Mouse (Mus musculus): ENCODE results near the gene Itgb3bp.

Gene Itgb3bp

DNA sequence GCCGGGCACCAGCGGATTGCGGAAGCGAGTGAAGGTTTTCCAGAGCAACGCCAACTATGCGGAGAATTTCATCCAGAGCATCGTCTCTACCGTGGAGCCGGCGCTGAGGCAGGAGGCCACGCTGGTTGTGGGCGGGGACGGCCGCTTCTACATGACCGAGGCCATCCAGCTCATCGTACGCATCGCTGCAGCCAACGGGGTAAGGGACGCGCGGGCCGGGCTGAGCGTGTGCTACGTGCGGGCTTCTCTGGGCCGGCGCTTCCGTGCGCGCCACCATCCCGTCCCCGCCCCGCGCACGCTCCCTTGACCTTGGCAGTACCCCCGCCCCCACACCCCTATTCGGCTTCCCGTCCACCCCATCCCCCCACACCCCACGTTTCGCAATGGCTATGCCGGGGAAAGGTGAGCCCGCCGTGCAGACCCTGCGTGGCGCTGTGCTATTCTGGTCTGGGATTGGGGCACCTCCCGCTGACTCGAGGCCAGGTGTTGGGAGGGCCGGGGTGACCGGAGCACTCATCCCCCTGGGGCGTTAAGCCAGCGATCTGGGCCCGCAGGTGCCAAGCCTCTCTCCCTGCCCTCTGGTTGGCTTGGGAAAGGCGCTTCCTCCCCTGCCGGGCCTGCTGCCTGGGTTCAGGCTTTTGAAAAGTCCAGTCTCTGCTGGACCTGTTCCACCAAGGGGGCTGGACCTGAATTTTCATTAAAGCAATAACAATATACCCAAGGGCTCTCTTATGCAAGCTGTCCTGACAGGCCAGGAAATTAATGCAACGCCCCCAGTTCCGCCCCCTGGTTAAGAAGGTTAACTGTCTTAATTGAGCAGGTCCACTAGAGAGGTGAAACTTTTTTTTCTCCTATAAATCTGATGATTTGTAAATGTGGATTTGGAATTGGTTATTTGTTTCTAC lies at the start of gene Itgb3bp:
Gene Itgb3bp, minus strand, starts transcription at position 201 of the 905 bp plus-strand sequence.
- DNase-seq (ENCODE audit: low spot score in 2 of 2), result peak; percentile 69 to 70

DNA sequence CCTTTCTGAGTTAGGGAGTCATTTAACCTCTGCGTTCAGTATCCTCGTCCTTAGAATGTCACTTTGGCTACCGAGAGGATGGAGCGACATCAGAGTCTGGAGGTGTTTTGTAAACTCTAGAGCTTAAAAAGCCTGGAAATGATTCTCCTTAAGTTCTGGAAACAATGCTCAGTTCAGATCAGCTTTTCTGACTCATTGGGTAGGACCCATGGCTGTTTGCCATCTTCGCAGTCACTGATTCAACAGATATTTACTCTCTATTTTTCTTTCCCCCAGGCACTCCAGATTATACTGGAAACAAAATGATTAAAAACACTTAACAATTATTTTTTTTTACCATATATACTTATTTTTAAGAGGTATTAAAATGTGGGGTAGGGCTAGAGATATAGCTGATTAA lies 49.7 kb upstream of the Itgb3bp start:
- DNase-seq (ENCODE audit: low spot score in 2 of 2), result no peak

DNA sequence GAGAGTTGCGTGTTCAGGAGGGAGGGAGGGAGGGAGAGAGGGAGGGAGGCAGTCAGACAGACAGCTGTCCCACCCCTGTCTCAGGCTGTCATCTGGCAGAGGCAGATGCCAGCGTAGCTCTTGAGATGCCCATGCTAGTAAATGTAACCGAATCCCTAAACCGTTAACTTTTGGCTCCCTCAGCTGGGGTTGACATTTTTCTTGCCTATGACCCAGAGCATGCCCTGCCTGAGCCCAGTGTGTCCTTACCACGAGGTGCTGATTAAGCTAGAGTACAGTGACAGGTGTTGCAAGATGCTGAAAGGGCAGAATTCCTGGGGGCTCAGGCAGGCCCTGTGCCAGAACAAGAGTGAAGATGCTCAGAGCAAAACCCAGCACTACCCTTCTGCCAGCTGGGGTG lies 44.8 kb upstream of the Itgb3bp start:
- DNase-seq (ENCODE audit: low spot score in 2 of 2), result no peak

DNA sequence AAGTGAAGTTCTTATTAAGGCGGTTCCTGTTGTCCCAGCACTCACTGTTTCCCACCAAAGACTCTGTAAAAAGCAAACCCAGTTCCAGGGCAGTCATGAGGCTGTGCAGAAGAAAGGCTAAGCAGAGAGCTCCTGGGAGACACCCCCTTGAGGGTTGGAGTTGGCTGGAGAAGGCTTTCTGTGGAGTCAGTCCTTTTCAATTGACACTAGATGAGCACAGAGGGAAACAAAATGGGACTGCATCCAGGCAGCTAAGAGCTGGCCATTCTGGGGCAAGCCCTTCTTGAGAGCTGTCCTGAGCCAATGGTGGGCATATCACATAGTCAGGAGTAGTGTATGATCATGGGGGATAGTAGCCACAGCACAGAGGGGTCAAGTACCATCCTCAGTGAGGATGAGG lies 44.3 kb upstream of the Itgb3bp start:
- no peak for DNase-seq (ENCODE audit: low spot score in 2 of 2)

DNA sequence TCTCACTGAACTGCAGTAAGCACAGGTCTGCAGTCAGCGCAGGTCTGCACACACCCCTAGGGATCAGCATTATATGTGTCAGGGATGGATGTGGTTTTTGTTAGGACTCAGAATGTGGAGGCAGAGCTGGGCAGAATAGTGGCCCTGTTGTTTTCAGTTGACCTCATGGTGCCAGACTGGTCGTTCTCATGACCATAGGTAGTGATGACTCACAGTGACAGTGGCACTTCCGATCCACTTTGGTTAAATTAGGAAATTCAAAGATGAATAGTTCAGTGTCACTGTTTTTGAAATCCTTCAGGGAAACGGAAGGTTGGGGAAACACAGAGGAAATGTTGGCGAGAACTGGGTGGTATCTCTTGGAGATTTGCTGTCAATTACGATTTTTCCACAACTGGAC lies 43.3 kb upstream of the Itgb3bp start:
- no peak for DNase-seq (ENCODE audit: low spot score in 2 of 2)

DNA sequence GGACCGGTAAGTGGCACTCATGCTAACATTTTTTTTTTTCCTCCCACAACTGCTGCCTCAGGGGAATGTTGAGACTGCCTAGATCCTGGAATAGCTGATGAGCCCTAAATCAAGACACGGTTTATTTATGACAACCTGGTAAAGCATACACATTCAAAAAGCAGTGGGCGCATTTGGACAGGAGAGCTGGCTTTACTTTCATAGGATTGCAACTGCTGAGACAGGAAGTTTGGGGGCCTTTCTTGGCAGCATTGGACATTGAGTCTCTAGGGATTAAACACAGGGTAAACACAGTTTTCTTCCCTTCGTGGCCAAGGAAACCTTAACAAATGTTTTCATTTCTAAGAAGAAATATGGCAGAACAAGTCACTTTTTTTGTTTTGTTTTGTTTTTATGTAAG lies 40.5 kb upstream of the Itgb3bp start:
- peak in 1 of 2 experiments; percentile 45 for DNase-seq (ENCODE audit: low spot score in 2 of 2)

DNA sequence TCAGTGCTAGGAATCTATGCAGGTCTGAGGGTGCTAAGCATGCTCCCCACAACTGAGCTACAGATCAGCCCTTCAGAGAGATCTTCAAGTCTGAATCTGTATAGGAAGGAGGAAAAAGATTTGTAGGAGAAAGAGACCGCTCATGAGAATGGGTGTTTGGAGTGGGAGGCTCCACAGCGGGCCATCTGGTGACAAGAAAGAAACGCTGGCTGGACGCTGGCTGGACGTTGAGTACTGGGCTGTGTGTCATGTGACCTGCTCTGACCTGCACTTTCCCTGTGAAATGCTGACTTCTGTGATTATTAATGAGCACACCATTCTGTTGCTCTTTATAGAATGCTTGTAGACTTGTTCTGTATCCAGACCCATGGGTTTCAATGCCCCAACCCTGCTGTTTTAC lies 39.7 kb upstream of the Itgb3bp start:
- peak; percentile 11 to 19 for DNase-seq (ENCODE audit: low spot score in 2 of 2)

DNA sequence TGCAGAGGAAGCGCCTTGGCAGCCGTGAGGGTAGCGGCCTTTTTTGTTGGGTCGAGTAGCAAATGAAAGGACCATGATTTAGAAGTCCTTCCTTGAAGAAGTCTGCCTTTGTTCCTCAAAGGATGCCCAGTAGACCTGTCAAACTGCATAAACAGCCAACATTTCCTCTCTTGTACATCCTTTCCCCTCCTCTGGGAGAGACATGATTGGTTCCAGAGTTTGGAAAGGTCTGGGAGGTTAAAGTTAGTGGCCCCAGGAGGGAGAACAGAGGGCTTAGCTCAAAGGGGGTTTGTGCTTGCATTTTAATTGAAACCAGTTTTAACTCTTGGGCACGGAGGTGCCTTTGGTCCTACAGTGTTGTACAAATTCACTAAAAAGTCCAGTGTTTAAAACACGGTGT lies 36.9 kb upstream of the Itgb3bp start:
- DNase-seq (ENCODE audit: low spot score in 2 of 2), result no peak

DNA sequence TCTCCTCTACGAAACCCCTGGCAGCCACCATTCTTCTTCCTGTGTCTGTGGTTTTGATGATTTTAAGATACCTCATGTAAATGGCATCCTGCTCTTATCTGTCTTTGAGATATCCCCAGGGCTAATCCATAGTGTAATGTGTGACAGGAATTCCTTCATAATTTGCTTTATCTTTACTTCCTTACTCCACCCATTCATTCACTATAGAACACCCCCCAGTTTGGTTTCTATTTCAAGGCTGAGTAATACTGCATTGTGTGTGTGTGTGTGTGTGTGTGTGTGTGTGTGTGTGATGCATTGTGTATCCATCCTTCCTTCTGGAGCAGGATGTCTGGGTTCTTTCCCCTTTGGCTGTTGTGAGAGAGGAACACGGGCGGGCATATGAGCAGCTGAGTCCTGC lies 29.7 kb upstream of the Itgb3bp start:
- DNase-seq (ENCODE audit: low spot score in 2 of 2), result no peak

DNA sequence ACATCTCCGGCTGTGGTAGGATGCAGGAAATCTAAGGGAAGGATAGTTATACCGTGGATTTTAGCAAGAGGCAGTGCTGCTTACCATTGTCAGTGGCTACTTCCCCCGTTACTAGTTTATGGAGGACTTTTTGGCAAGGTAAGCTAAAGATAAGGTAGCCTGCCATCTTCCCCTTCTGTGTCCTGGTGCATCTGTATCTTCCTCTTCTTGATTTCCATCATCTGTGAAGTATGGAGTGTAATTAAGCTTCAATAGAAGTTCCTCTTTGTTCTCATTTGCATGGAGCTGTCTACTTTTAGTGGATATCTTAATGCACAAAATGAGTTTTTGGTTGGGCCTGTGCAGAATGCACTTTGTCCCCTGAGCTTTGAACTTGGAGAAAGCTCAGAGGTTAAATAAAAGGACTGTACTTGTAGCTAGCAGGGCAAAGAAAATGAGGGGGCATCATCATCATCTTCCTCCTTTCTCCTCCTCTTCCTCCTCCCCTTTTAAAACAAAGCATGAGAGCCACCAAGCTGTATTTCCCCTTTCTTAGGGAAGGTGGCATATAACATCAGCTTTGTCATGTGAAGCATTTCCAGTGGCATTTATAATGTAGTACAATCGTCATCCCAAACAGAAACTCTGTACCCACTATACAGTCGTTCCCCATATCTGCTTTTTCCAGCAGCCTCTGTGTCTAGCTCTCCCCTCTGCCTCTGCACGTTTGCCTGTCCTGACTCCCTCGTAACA lies 28.6 kb upstream of the Itgb3bp start:
- no peak for DNase-seq (ENCODE audit: low spot score in 2 of 2)

DNA sequence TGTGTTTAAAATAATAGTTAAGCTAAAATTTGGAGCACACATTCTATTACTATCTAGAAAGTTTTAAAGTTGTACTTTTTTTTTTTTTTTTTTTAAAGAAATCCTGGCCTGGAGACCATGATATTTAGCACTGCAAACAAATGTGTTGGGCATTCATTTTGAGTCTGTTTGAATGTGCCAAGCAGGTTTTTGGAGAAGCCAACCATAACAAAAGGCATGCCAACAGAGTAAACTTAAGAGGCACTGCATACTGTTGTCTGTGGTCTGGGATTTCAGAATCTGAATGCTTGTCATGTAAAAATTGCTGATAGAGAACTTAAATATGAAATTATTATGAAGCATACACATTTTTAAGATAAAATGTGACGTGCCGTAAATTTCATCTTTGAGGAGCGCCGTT lies 27.6 kb upstream of the Itgb3bp start:
- no peak for DNase-seq (ENCODE audit: low spot score in 2 of 2)

DNA sequence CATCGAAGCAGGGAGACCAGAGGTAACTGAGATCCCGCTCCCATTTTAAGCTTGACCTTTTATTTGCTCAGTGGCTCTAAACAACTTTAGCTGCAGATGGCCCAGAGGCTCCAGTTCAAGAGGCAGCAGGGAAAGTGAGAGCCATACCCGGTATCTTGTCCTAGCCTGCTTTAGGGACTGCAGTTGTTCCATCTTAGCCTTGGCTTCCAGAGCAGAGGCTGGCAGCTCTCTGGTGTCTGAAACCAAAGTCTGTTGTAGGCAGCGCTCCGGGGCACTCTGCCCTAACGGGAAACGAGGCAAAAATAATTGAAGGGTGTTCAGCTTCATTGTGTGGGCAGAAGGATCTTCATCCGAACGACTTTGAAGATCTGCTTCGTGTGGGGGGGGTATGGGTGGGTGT lies 25.8 kb upstream of the Itgb3bp start:
- DNase-seq (ENCODE audit: low spot score in 2 of 2), result no peak

DNA sequence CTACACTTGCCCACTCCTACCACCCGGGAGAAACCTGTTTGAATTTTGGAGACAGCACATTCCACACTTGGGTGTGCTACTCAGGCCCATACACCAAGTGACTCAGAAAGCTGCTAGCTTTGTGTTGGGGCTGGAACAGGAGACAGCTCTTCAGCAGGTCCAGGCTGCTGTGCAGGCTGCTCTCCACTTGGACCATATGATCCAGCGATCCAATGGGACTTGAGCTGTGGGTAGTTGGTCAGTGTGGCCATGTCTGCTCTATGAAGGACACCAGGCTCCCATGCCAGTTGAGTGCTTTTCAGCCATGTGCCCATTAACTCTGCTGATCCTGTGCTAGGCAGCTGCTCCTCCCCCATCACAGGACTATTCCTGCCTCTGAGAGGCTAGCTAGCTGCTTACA lies 24.3 kb upstream of the Itgb3bp start:
- DNase-seq (ENCODE audit: low spot score in 2 of 2), result no peak

DNA sequence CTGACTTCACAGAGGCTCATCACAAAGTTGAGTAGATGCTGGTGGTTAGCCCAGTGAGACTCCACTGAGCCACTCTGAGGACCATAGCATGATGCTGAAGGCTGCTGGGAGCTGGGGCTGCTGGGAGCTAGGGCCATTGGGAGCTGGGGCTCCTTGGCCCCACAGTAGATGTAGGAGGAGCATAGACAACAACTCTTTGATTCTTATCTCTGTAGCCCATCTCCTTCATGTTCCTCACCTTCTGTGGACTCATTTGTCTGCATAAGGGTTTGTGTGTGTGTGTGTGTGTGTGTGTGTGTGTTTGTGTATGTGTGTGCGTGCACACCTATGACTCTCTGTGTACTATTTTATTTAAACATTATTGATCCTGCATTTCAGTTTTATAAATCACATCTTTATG lies 18.3 kb upstream of the Itgb3bp start:
- DNase-seq (ENCODE audit: low spot score in 2 of 2), result no peak

DNA sequence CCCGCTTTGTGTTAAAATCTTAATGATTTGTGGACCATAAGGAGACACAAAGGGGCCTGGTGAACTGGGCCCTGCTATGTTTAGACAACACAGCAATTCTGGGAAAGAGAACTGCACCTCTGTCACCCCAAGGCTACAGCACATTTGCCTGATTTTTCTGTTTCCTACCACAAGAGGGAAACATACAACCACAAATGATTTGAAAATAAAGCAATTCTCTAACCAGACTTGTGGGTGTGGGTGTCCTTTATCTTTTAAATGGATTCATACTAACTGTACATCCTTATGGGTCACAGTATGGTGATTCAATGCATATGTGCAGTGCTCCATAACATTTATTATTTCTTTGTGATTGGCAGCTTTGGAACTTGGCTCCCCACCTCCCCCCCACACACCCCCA lies 17.6 kb upstream of the Itgb3bp start:
- no peak for DNase-seq (ENCODE audit: low spot score in 2 of 2)

DNA sequence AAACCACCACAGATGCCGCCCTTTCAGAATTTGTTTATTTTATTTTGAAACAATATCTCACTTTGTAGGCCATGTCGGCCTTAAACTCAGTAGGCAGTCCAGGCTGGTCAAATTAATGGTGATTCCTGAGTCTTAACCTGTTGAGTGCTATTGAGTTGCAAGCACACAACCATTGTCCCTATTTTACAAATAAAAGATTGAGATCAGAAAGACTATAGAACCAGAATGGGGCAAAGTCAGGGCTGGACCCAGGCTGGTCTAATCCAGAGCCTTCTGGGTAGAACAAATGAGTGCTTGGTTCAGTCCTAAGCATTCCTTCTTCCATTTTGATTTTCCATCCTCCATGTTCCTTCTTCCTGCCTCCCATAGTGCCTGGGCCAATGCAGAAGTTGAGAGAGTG lies 16.9 kb upstream of the Itgb3bp start:
- no peak for DNase-seq (ENCODE audit: low spot score in 2 of 2)

DNA sequence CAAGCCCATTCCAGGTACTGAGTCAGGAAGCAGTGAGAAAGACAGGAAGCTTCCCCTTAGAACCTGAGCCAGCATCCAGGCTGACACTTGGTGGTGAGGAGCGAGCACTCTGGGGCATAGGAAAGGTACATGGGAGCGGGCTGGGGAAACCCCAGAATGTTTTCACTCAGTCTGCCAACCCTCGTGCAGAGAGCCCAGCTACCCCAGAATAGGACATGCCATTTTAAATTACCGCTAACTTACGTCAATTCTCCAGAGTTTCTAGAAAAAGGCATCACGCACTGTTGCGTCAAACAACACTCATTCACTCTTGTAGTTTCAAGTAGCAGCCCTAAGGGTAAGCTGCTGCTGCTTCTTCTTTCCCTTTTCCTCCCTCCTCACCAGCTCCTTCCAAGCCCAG lies 15.4 kb upstream of the Itgb3bp start:
- no peak for DNase-seq (ENCODE audit: low spot score in 2 of 2)

DNA sequence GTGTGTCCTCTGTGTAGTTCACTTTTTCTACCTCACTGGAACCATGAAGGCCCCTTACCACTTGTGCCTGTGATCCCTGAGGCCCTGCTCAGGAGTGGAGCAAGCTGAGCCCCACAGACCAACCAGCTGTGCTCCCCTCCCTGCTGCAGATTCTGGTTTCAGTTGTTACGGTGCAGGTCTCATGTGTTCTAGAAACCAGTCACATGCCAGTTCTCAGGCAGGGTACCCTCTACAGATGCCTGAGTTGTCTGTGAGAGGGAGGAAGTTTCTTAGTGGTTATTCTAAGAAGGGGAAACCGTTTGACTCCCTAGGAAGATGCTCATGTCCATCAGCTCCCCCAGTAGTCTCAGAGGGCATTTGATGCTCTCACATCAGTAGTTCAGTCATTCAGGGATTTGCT lies 15.0 kb upstream of the Itgb3bp start:
- DNase-seq (ENCODE audit: low spot score in 2 of 2), result no peak

DNA sequence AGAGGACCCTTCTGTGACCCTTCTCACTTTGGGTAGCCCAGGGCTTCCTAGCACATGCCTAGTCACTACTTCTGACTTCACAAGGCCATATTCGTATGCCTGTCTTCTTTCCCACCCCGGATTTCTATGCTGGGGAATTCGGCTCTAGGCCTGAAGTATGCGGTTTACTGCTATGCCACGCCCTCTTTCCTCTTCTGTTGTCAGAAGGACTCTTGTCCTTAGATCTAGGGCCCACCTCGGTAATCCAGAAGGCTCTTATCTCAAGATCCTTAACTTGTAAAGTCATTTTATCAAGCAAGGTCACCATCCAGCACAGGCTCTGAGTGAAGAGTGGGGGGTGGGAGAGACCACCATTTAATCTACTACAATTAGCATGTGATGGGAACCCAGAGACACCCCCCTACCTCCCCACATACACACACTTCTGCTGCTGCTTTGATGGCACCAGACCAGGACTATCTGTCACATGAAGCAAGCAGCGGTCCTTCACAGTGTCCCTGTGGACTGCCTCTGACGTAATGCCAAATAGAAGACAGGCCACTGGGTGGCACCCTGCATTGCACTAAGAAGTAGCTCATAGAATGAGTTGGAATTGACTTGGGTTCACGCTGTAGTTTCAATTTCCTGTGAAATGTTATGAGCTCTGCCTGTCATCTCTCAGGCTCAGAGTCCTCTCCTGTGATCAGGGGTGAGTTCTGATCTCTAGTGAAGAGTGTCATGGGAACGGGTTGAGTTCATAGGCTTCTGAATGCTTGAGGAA lies 12.2 kb upstream of the Itgb3bp start:
- no peak for DNase-seq (ENCODE audit: low spot score in 2 of 2)

DNA sequence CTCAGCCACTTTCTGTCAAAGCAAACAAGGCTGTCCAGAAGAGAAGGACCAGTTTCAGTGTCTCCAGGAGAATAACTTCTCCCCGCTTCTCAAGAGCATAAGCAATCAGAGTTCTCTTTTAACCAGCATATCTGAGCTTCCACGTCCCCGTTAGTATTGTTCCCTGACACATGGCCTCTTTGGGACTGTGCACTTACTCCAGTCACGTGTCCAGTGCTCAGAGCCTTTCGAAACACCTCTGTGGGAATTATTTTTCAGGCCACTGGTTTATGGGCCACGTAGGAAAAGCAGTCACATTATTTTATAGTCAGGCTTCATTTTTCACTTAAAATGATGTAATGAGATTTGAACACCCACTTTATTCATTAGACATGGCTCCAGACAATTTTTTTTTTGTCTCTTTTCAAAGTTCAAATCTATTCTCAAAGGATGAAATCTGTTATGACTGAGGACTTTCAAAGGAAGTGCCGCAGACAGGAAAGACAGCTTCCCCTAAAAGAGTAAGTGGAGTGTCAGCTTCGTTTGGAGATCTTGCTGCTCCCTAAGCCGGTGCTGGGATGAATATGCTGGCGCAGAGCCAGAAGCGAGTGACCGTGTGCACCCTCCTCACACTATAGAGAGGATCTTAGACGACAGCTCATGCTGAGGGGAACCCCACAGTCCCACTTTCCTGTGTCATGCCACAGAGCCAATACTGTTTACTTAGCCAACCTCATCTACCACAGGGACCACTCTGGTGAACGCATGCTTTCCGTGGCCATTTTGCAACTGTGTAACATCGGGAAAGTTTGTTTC lies 10.3 kb upstream of the Itgb3bp start:
- no peak for DNase-seq (ENCODE audit: low spot score in 2 of 2)

DNA sequence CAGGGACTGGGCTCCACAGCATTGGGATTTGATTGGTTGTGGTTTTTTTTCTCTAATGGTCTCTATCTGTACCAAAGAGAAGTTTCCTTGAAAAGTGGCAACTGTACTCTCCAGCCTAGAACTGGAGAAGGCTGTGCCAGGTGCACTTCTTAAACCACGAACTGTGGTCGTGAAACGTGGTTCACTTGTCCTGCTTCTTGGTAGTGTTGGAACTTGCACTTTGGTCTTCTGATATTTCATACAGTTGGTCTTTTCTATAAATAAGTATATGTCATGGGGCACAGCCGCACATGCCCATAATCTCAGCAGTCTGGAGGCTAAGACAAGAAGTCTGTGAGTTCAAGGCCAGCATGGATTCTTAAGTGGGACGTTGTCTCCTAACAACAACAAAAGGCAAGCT lies 6.7 kb upstream of the Itgb3bp start:
- DNase-seq (ENCODE audit: low spot score in 2 of 2), result no peak

DNA sequence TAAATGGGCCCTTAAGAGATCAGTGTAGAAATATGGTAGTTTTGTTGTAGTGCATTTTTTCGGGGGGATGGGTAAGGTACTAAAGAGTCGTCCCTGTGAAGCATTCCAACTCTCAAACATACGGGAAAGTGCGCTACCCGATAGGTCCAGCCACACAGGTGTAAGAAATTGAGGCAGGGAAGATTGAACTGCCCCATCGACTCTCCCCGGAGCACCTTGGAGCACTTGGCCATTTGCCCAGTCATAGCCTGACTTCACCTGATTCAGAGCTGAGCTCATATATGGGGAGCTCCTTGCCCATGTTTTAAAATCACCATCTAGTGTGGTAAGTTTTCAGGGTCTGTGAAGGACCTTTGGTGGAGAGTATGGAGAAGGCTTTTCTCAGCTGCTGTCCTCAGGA lies 5.2 kb upstream of the Itgb3bp start:
- DNase-seq (ENCODE audit: low spot score in 2 of 2), result no peak
